In genomic region chr2:125968811-125969210, GRCm38 (mm10) we compare ENCODE assay signal across 26 mouse cellular contexts.
"Had no signal": no experiment of that assay in that cellular context is flagged by ENCODE, and none has a peak within 500 bp of the region (broad histone marks: within the 10 kb centered on the region; RNA-seq: fewer than 3 reads in every experiment).

No protein-coding gene starts in this region.

- H3K27me3 ChIP-seq: heart, embryonic 13.5 days; heart, embryonic 15.5 days; hindbrain, embryonic 13.5 days; hindbrain, embryonic 15.5 days; kidney, embryonic 15.5 days; limb, embryonic 12.5 days had no signal

- H3K27ac ChIP-seq: heart, adult 2 months; heart, embryonic 13.5 days; heart, embryonic 15.5 days; hindbrain, embryonic 13.5 days; hindbrain, embryonic 15.5 days; hindbrain, postnatal 0 days; kidney, embryonic 15.5 days; kidney, postnatal 0 days; limb, embryonic 10.5 days; limb, embryonic 12.5 days; liver, embryonic 14.5 days had no signal

- H3K9me3 ChIP-seq: heart, embryonic 13.5 days; heart, embryonic 15.5 days; hindbrain, embryonic 13.5 days; hindbrain, embryonic 15.5 days; kidney, embryonic 15.5 days; limb, embryonic 10.5 days; limb, embryonic 12.5 days had no signal

- H3K4me1 ChIP-seq: heart, embryonic 15.5 days; hindbrain, embryonic 13.5 days; hindbrain, embryonic 15.5 days had no signal

- DNase-seq: gastrocnemius, postnatal 14 days; gastrocnemius, postnatal 36 days; heart, adult 11 months; heart, adult 2 months; heart, postnatal 14 days; heart, postnatal 36 days; kidney, adult 11 months; kidney, adult 2 months; kidney, adult 9 months; kidney, postnatal 14 days; kidney, postnatal 36 days; layer of hippocampus, adult 9-11 months; layer of hippocampus, postnatal 36 days; liver had no signal

- H3K4me3 ChIP-seq: heart, adult 2 months; heart, embryonic 13.5 days; heart, embryonic 15.5 days; hindbrain, embryonic 13.5 days; hindbrain, embryonic 15.5 days; kidney, embryonic 15.5 days; limb, embryonic 10.5 days; limb, embryonic 12.5 days had no signal

- ATAC-seq: hindbrain, postnatal 0 days; intestine, embryonic 16.5 days had no signal

- H3K9ac ChIP-seq: heart, embryonic 13.5 days; heart, embryonic 15.5 days; hindbrain, embryonic 13.5 days; hindbrain, embryonic 15.5 days; kidney, embryonic 15.5 days; limb, embryonic 12.5 days; liver, embryonic 14.5 days had no signal

- H3K36me3 ChIP-seq: heart, embryonic 13.5 days; heart, embryonic 15.5 days; hindbrain, embryonic 13.5 days; hindbrain, embryonic 15.5 days; kidney, embryonic 15.5 days; limb, embryonic 10.5 days; limb, embryonic 12.5 days had no signal

- H3K4me2 ChIP-seq: heart, embryonic 11.5 days; heart, embryonic 13.5 days; heart, embryonic 15.5 days; hindbrain, embryonic 13.5 days; hindbrain, embryonic 15.5 days; kidney, embryonic 15.5 days; limb, embryonic 12.5 days had no signal
